Mouse (Mus musculus): Measurements from ENCODE around the gene Zfp954. TPM values are rescaled to one million over a fixed set of nuclear protein-coding genes. Genes with fewer than 3 reads are reported as not detected.

Zfp954 gene
- polyA plus RNA-seq, 1 experiment from 2014 or later, result 13.5 TPM

- Histone ChIP-seq H3K27ac (replicated peaks; ENCODE audit: low read depth, low read length) (no peak overlapping the region), H3K4me2 (ENCODE audit: low read depth, low read length) (no peak overlapping the region), H3K9me3 (ENCODE audit: control insufficient read depth, low read length) (no peaks in the 10 kb centered on the region), H3K36me3 (ENCODE audit: control insufficient read depth, insufficient read depth, low read length) (no peaks in the 10 kb centered on the region), H3K27me3 (replicated peaks; ENCODE audit: control insufficient read depth, insufficient read depth, low read length) (no peaks in the 10 kb centered on the region), H3K4me3 (ENCODE audit: low read depth, low read length) (no peak overlapping the region), H3K4me1 (ENCODE audit: control insufficient read depth, insufficient read depth, low read length) (no peaks in the 10 kb centered on the region), H3K9ac (ENCODE audit: low read depth, low read length) (no peak overlapping the region)
- DNase-seq (ENCODE audit: low spot score), result no peak
- ATAC-seq (ENCODE audit: low read depth), result no peak
- whole genome bisulfite sequencing, result 91% methylated on average over 7 of the region's 7 CpGs
Measured at GRCm38 (mm10) chr7:7108501-7108900, 12.8 kb downstream of the Zfp954 start.

Other genes with a start within 250 kb of the Zfp954 start
- not detected in 2 replicates for gene Aurkc, start 126.2 kb downstream of the Zfp954 start, polyA plus RNA-seq (2014; fragmentation: Nextera tagmentation; extraction: Ambion mirVana)
- gene Zfp773, start 15.3 kb upstream of the Zfp954 start, polyA plus RNA-seq (2014; fragmentation: Nextera tagmentation; extraction: Ambion mirVana), result 0.85 and 1.1 TPM in 2 replicates
- 2.8 TPM in 2 replicates for gene Zfp418, start 49.8 kb upstream of the Zfp954 start, polyA plus RNA-seq (2014; fragmentation: Nextera tagmentation; extraction: Ambion mirVana)
- 7.2 and 8.7 TPM in 2 replicates for gene Zfp772, start 88.5 kb upstream of the Zfp954 start, polyA plus RNA-seq (2014; fragmentation: Nextera tagmentation; extraction: Ambion mirVana)
- 0.97 and 1.1 TPM in 2 replicates for gene Vmn2r29, start 125.8 kb upstream of the Zfp954 start, polyA plus RNA-seq (2014; fragmentation: Nextera tagmentation; extraction: Ambion mirVana)
- gene Gm45844, start 156.8 kb upstream of the Zfp954 start, polyA plus RNA-seq (2014; fragmentation: Nextera tagmentation; extraction: Ambion mirVana), result 3.7 and 5.0 TPM in 2 replicates
- 49.5 and 50.7 TPM in 2 replicates for gene Clcn4, start 179.4 kb upstream of the Zfp954 start, polyA plus RNA-seq (2014; fragmentation: Nextera tagmentation; extraction: Ambion mirVana)
- gene Vmn2r30, start 216.1 kb upstream of the Zfp954 start, polyA plus RNA-seq (2014; fragmentation: Nextera tagmentation; extraction: Ambion mirVana), result not detected in 2 replicates

Measured in embryonic facial prominence, embryonic 14.5 days (tissue).